Mouse (Mus musculus): ENCODE data around the gene Vmn1r30. TPM values are rescaled to one million over a fixed set of nuclear protein-coding genes. Genes with fewer than 3 reads are reported as not detected.

Gene Vmn1r30
- not detected for total RNA-seq (2021)

- intact Hi-C loops (cut with DNase I) = no loop called here
- no peak for DNase-seq (ENCODE audit: low spot score)
Observed at GRCm38 (mm10) chr6:58443285-58443684, at the start of gene Vmn1r30. TSS of gene Vmn1r30 (minus strand) at chr6:58443385.

GRCm38 (mm10) chr6:58475230-58475629 is 32.0 kb upstream of the Vmn1r30 start, which contains the start of gene Vmn1r31:
TSS of gene Vmn1r31 (minus strand) at chr6:58475330.
- DNase-seq (ENCODE audit: low spot score) = no peak
- intact Hi-C loops (cut with DNase I) = no loop called here

Other genes starting within 250 kb of the Vmn1r30 start
- not detected for gene Vmn1r27, start 224.6 kb downstream of the Vmn1r30 start, total RNA-seq (2021)
- not detected for gene Vmn1r28, start 181.3 kb downstream of the Vmn1r30 start, total RNA-seq (2021)
- gene Vmn1r29, start 141.8 kb downstream of the Vmn1r30 start, total RNA-seq (2021) = not detected
- gene Vmn1r31, start 31.9 kb upstream of the Vmn1r30 start, total RNA-seq (2021) = not detected
- gene Abcg2, start 141.1 kb upstream of the Vmn1r30 start, total RNA-seq (2021) = 10 to 100 TPM; 23.9 to 30.4 TPM

Data from heart, postnatal 25 days (tissue).